Mouse (Mus musculus): ENCODE measurements around the gene 0610009B22Rik.

Gene 0610009B22Rik

DNA sequence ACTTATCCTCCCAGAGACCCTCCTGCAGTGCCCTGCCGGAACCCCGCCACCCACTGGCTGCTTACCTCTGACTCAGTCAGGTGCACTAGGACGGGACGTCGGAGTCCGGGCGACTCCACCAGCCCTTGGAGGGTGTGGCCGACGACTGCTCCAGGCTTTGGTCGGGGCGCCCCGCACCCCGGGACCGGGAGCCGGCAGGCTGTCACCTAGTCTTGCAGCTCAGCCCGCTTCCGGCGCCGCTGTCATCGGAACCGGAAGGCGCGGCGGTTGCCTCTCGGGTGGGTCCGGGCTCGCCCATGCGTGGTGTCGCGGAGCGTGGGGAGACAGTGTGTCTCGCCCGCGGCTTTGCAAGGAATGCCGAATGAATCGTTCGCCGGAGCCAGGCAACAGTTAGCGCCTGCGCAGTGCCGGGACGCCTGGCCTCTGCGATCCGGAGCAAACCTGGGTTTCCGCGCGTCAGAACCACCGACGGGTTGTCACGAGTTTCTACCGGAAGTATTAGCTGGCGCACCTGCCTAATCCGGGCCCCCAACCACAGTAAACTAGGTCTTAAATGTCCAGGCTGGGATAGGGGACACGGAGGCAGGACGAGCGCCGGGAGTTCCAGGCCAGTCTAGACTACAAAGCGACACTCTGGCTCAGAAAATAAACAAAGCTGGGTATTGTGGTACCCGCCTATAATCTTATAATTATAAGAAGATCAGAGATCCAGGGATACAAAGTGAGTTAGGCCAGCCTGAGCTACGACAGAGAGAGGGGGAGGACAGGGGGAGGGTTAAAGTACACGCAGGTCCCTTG lies 53.0 kb downstream of the 0610009B22Rik start, which contains the start of gene Rmnd5b:
Gene Rmnd5b, minus strand, starts transcription at position 372 of the 798 bp plus-strand sequence.
- DNase-seq (ENCODE audit: low spot score), result peak; percentile 78

All from ovary, postnatal 10 days (tissue).